Mouse (Mus musculus) myocyte (in vitro differentiated cells): Measurements from ENCODE around the gene H2al1k. TPM values are rescaled to one million over a fixed set of nuclear protein-coding genes. Genes with fewer than 3 reads are reported as not detected.
"Not testable (repeated sequence)": the region's sequence is repeated elsewhere in the genome, so short reads cannot be mapped to it uniquely, and the experiment has no call there.

Source experiments
- H3K27me3 ChIP-seq: one replicate; pipeline ENCODE4 v1.6.1; 2011; ENCODE audit not compliant: control insufficient read depth, insufficient read depth, insufficient read length
- H3K36me3 ChIP-seq: one replicate; pipeline ENCODE4 v1.6.1; 2011; ENCODE audit not compliant: control insufficient read depth, insufficient read depth
- H3K4me2 ChIP-seq: one replicate; pipeline ENCODE4 v1.6.1; 2011; ENCODE audit warnings: low read depth, control low read depth
- H3K4me3 ChIP-seq: one replicate; pipeline ENCODE4 v1.5.1; 2011; ENCODE audit warnings: mild to moderate bottlenecking, control low read depth, moderate library complexity
- H3K79me2 ChIP-seq: one replicate; pipeline ENCODE4 v1.6.1; 2011; ENCODE audit not compliant: control insufficient read depth, insufficient read depth
- H3ac ChIP-seq: one replicate; pipeline ENCODE4 v1.6.1; 2011; ENCODE audit not compliant: control insufficient read depth, insufficient read length
- CEBPB ChIP-seq: IDR thresholded peaks from 2 replicates; pipeline ENCODE4 v1.6.1; 2011; ENCODE audit warnings: mild to moderate bottlenecking, moderate library complexity; ENCODE audit not compliant: poor library complexity, insufficient read depth, severe bottlenecking
- E2F4 ChIP-seq: IDR thresholded peaks from one replicate; pipeline ENCODE4 v1.6.1; 2011; ENCODE audit warnings: mild to moderate bottlenecking, control low read depth, moderate library complexity; ENCODE audit not compliant: insufficient read depth
- MAX ChIP-seq: IDR thresholded peaks from one replicate; pipeline ENCODE4 v1.6.1; 2011; ENCODE audit warnings: low read depth, mild to moderate bottlenecking, control low read depth
- MYOD1 ChIP-seq, 3 experiments: IDR thresholded peaks; one replicate each; pipeline ENCODE4 v1.6.1; 2011; ENCODE audit warnings: control low read depth in 2 of 3, low read depth in 2 of 3, mild to moderate bottlenecking in 2 of 3, moderate library complexity in 1 of 3; ENCODE audit not compliant: insufficient read length in 2 of 3, control insufficient read depth in 1 of 3
- MYOG ChIP-seq, 3 experiments: IDR thresholded peaks; one replicate each; pipeline ENCODE4 v1.6.1; 2011; ENCODE audit warnings: control low read depth in 2 of 3, low read depth in 2 of 3, mild to moderate bottlenecking in 2 of 3; ENCODE audit not compliant: insufficient read length in 2 of 3, control insufficient read depth in 1 of 3, insufficient read depth in 1 of 3
- POLR2A ChIP-seq: IDR thresholded peaks from one replicate; pipeline ENCODE4 v1.6.1; 2011; ENCODE audit warnings: low read depth, mild to moderate bottlenecking, control low read depth, moderate library complexity; ENCODE audit not compliant: insufficient read length
- POLR2AphosphoS2 ChIP-seq: IDR thresholded peaks from one replicate; pipeline ENCODE4 v1.6.1; 2011; ENCODE audit warnings: low read depth, control low read depth; ENCODE audit not compliant: insufficient read length
- REST ChIP-seq: IDR thresholded peaks from one replicate; pipeline ENCODE4 v1.6.1; 2011; ENCODE audit warnings: mild to moderate bottlenecking, control low read depth, moderate library complexity; ENCODE audit not compliant: insufficient read depth, insufficient read length
- SRF ChIP-seq: IDR thresholded peaks from one replicate; pipeline ENCODE4 v1.6.1; 2011; ENCODE audit warnings: low read depth; ENCODE audit not compliant: control insufficient read depth, insufficient read length
- TCF12 ChIP-seq: IDR thresholded peaks from one replicate; pipeline ENCODE4 v1.6.1; 2011; ENCODE audit warnings: mild to moderate bottlenecking, control low read depth; ENCODE audit not compliant: poor library complexity, insufficient read depth, severe bottlenecking
- TCF3 ChIP-seq: IDR thresholded peaks from one replicate; pipeline ENCODE4 v1.6.1; 2011; ENCODE audit warnings: low read depth, control low read depth; ENCODE audit not compliant: insufficient read length
- USF1 ChIP-seq: IDR thresholded peaks from one replicate; pipeline ENCODE4 v1.6.1; 2011; ENCODE audit warnings: low read depth, mild to moderate bottlenecking, control low read depth, moderate library complexity
- polyA plus RNA-seq: library from polyadenylated mRNA; unstranded; fragments of >200 nt; fragmentation: generic; extraction: Trizol; gene quantifications from one replicate; pipeline ENCODE4 v1.2.1, GENCODE M21; 2012; ENCODE audit warnings: missing spikeins

H2al1k gene
- not detected for polyA plus RNA-seq

DNA sequence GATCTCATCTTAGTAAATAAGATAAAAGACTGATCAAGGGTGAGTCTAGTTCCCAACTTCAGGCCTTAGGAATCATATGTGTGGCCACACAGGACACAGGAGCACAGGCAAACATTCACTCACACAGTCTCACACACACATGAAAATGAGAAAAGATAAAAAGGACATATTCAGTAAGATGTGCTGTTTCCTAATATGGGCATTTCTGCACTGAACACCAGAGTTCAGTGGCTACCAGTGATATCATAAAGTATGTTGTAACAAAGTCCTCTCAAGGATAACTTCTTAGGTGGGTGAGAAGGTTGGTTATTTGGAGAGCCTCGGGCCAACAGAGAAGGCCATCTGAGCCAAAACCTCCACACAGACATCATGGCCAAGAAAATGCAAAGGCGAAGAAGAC lies at the start of gene H2al1k:
Gene H2al1k (plus strand): TSS at position 301 of the 400 bp plus-strand sequence.
- H3K79me2 ChIP-seq, H3K4me3 ChIP-seq, H3ac ChIP-seq, H3K27me3 ChIP-seq, H3K36me3 ChIP-seq, H3K4me2 ChIP-seq: not testable (repeated sequence)

DNA sequence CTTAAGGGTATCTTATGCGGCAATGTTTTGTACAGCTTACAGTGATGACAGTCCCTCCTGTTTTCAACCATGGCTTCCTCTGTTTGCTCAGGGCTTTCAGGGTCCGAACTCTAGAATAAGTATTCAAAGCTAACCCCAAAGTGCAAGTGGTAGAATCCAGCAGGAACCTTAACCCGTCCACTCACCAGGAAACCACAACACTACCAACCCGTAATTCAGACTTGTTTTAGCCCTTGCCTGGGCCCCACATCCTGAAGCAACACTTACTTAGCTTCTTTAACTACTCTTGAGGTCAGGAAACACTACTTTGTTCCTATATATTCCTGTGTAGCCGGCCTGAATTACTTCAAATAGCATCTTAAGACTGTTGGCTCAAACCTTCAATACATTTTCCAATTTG lies 47.6 kb upstream of the H2al1k start:
- no peaks in the 10 kb centered on the region for H3K27me3 ChIP-seq
- H3ac ChIP-seq, result no peak overlapping the region
- H3K79me2 ChIP-seq, result no peaks in the 10 kb centered on the region
- H3K4me2 ChIP-seq, result no peak overlapping the region
- H3K4me3 ChIP-seq, result no peak overlapping the region
- TF ChIP-seq USF1, result no peak
- no peak for TF ChIP-seq TCF3
- no peak for TF ChIP-seq POLR2AphosphoS2
- no peak for TF ChIP-seq SRF
- TF ChIP-seq MAX, result no peak
- TF ChIP-seq TCF12, result no peak
- no peak for TF ChIP-seq CEBPB
- H3K36me3 ChIP-seq, result no peaks in the 10 kb centered on the region

DNA sequence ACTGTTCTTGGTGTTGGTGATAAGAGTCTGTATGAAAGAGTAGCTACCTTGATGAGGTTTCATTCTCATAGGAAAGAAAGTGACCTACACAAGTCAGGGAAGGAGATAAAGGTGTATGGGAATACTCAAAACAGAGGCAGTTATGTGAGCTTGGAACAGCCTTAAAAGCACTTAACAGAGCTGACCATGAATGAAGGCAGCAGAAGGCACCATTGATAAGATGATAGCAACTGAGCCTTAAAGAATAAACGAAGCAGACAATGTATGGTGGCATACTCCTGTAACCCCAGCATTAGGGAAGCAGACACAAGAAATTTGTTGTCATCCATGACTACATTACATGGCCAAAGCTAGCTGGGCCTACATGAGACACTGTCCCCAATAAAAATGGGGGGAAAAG lies 47.0 kb upstream of the H2al1k start:
- Histone ChIP-seq H3K27me3 (no peaks in the 10 kb centered on the region), H3K36me3 (no peaks in the 10 kb centered on the region), H3K79me2 (no peaks in the 10 kb centered on the region), H3K4me3 (no peak overlapping the region), H3K4me2 (no peak overlapping the region), H3ac (no peak overlapping the region)
- TF ChIP-seq POLR2A (no peak), CEBPB (no peak), SRF (no peak), USF1 (no peak), MYOG (IDR thresholded peaks at IDR 0.05; ENCODE audit: control insufficient read depth in 1 of 3, insufficient read depth in 1 of 3, insufficient read length in 2 of 3, low read depth in 2 of 3) (no peak), TCF12 (no peak), MYOD1 (IDR thresholded peaks at IDR 0.05; ENCODE audit: control insufficient read depth in 1 of 3, insufficient read length in 2 of 3, low read depth in 2 of 3) (no peak), REST (no peak), TCF3 (no peak), MAX (no peak), E2F4 (no peak), POLR2AphosphoS2 (no peak)

DNA sequence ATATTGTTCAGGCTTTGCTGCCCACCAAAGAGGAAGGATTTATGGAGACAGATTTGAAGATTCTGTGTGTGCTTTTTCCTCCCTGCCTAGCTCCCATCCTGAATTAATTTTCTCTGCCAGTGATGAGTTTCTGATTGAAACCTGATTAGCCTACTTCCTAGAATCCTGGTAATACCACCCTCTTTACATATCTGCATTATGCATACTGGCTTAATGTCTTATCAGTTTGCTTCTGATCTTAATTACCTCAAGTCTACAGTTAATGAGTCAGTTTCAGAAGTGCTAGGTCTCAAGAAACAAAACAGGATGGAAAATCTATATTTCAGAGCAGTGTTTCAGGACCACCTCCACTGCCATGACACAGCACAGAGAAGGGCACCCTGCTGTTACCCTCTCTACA lies 34.0 kb upstream of the H2al1k start:
- not testable (repeated sequence) for H3K79me2 ChIP-seq, H3K36me3 ChIP-seq, H3K4me3 ChIP-seq, H3K27me3 ChIP-seq, H3K4me2 ChIP-seq, H3ac ChIP-seq

DNA sequence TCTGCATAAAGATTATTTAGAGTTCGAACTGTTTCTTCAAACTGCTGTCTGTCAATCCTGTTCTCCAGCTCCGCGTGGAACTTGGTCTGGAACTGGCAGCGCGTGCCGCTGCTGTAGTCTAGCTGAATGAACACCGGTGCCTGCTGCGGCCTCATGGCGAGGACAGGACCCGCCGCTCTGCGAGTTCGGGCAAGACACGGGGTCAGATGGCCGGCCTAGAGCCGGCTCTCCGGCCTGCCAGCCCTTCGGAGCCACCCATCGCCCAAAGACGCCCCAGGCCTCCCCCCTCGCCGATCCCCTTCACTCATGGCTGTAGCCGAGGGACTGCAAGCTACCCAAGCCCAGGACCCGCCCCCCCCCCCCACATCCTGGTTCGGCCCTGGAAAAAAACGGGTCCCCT lies 22.5 kb upstream of the H2al1k start:
- H3K4me2 ChIP-seq, H3K79me2 ChIP-seq, H3ac ChIP-seq, H3K27me3 ChIP-seq, H3K4me3 ChIP-seq, H3K36me3 ChIP-seq: not testable (repeated sequence)

DNA sequence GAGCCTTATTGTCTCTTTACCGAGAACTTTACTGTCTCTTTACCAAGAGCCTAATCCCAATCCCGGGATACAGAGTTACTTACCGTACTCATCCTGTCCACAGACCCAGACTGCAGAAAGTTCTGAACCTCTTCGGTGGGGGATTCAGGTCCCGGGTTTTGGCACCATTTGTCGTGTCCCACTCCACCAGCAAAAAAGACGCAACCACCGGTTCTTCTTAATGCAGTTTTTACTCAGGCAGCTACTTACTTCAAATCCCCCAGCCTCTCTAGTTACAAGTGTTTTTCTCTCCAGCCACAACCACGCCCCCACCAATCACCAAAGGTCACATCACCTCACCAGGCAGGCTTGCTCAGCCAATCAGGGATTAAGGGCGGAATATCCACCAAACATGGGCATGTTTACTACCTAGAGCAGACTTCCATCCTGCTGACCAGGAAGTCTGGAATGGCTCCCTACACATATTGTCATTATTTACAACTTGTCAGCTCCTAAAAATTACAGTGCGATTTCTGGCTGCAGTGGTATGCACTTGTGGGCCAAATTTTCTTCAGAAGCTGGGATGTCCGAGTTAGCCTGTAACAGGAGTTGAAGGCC lies 18.0 kb upstream of the H2al1k start:
- H3K4me3 ChIP-seq, result not testable (repeated sequence)

DNA sequence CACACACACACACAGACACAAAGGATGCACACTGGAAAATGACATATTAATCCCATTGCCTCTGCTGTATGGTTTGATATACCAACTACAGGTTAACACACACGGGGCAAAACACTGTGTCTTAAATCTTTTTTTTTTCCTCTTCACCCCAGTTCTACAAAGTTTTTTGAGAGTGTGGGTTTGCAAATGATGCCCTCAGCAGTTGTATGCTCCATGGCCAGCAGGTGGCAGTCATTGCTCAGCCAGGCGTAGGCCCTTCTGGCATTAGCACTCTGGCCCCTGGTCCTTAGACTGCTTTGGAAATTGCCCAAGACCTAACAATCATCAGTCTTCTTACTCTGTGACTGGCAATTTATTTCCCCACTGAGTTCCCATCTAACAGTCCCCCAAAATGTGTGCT lies 17.4 kb upstream of the H2al1k start:
- H3K79me2 ChIP-seq, H3K27me3 ChIP-seq, H3ac ChIP-seq, H3K36me3 ChIP-seq, H3K4me2 ChIP-seq, H3K4me3 ChIP-seq: not testable (repeated sequence)

More for the DNA sequence above, 18.0 kb upstream of the H2al1k start:
- not testable (repeated sequence) for H3K4me2 ChIP-seq, H3K27me3 ChIP-seq, H3ac ChIP-seq, H3K79me2 ChIP-seq, H3K36me3 ChIP-seq

DNA sequence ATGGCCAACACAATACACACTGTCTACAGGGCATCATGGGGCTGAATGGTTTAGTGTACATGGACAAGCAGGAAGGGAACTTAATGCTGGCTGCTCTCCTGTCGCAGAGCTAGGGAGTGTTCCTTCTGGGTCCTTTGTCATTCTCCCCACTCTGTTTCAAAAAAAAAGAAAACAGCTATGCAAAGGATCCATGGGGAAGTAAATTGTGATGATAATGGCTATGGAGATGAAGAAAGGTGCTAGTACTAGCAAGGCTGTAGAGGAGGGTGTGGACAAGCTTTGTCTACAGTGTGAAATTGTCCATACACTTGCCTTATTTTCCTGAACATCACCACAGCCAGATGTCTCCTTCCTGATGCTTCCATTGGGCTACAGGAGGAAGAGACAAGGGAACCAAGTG lies 15.4 kb upstream of the H2al1k start:
- not testable (repeated sequence) for H3ac ChIP-seq, H3K27me3 ChIP-seq, H3K4me3 ChIP-seq, H3K79me2 ChIP-seq, H3K4me2 ChIP-seq, H3K36me3 ChIP-seq

DNA sequence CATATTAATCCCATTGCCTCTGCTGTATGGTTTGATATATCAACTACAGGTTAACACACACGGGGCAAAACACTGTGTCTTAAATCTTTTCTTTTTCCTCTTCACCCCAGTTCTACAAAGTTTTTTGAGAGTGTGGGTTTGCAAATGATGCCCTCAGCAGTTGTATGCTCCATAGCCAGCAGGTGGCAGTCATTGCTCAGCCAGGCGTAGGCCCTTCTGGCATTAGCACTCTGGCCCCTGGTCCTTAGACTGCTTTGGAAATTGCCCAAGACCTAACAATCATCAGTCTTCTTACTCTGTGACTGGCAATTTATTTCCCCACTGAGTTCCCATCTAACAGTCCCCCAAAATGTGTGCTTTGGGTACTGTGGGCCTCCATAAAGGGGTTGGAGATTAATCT lies 23.6 kb downstream of the H2al1k start:
- not testable (repeated sequence) for H3K79me2 ChIP-seq, H3K4me3 ChIP-seq, H3K36me3 ChIP-seq, H3K4me2 ChIP-seq, H3K27me3 ChIP-seq, H3ac ChIP-seq

DNA sequence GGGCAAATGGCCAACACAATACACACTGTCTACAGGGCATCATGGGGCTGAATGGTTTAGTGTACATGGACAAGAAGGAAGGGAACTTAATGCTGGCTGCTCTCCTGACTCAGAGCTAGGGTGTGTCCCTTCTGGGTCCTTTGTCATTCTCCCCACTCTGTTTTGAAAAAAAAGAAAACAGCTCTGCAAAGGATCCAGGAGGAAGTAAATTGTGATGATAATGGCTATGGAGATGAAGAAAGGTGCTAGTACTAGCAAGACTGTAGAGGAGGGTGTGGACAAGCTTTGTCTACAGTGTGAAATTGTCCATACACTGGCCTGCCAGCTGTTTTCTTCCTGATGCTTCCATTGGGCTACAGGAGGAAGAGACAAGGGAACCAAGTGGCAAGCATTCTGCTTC lies 25.5 kb downstream of the H2al1k start:
- not testable (repeated sequence) for H3ac ChIP-seq, H3K27me3 ChIP-seq, H3K4me2 ChIP-seq, H3K79me2 ChIP-seq, H3K4me3 ChIP-seq, H3K36me3 ChIP-seq
